Mouse (Mus musculus) hindbrain, embryonic 10.5 days (tissue): ENCODE measurements around the gene Asb2. TPM values are rescaled to one million over a fixed set of nuclear protein-coding genes. Genes with fewer than 3 reads are reported as not detected.

Experiments
- DNase-seq: peaks from one replicate; pipeline ENCODE4 v3.0.0-alpha.2; 2017; ENCODE audit warnings: low spot score
- H3K27ac ChIP-seq: fragments of 300-500 bp; sonication (generic); 2 replicates; pipeline ENCODE4 v1.5.1; 2016; ENCODE audit warnings: mild to moderate bottlenecking, moderate library complexity
- H3K27me3 ChIP-seq: fragments of 300-500 bp; sonication (generic); 2 replicates; pipeline ENCODE4 v1.6.1; 2016; ENCODE audit warnings: mild to moderate bottlenecking; ENCODE audit not compliant: poor library complexity, insufficient read depth, severe bottlenecking
- H3K36me3 ChIP-seq: fragments of 300-500 bp; sonication (generic); 2 replicates; pipeline ENCODE4 v1.6.1; 2016; ENCODE audit warnings: mild to moderate bottlenecking, moderate library complexity
- H3K4me1 ChIP-seq: fragments of 300-500 bp; sonication (generic); replicated peaks from 2 replicates; pipeline ENCODE4 v1.6.1; 2016; ENCODE audit warnings: mild to moderate bottlenecking
- H3K4me3 ChIP-seq: fragments of 300-500 bp; sonication (generic); 2 replicates; pipeline ENCODE4 v1.5.1; 2016; ENCODE audit warnings: mild to moderate bottlenecking, moderate library complexity
- H3K9me3 ChIP-seq: fragments of 300-500 bp; sonication (generic); 2 replicates; pipeline ENCODE4 v1.6.1; 2016; ENCODE audit warnings: mild to moderate bottlenecking, moderate library complexity
- whole genome bisulfite sequencing: fragments of 180-500 bp; shearing (Covaris S2); methylation state at CpG from one replicate; pipeline ENCODE4 v1.1.7; 2016; 5-methylcytosine and 5-hydroxymethylcytosine counted together
- polyA plus RNA-seq: library from polyadenylated mRNA; unstranded; fragments of >200 nt; fragmentation: Nextera tagmentation; extraction: Ambion mirVana; gene quantifications from 2 replicates; pipeline ENCODE4 v1.2.1, GENCODE M21; 2016

The Asb2 gene
- 0.64 and 1.2 TPM in 2 replicates for polyA plus RNA-seq

GRCm38 (mm10) chr12:103355746-103356414 is at the start of gene Asb2:
Gene Asb2 (minus strand): TSS chr12:103356001.
- 78% methylated on average over 14 of the region's 14 CpGs for WGBS
- no peak for DNase-seq

DNA sequence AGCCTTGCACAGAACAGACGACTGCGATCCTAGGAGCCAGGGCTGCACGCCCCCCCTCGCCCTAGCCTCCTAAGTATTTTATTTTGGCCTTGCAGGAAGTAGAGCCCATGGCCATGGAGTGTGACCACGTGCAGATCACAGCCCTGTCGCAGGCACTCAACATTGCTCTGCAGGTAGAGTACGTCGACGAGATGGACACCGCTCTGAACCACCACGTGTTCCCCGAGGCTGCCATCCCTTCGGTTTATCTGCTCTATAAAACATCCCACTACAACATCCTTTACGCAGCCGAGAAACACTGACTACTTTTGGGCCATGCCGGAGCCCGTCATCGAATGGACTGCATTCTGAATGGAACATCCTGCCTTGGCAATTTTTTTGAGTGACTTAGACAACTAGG is 48.3 kb upstream of the Asb2 start:
- no peak for DNase-seq
- no peaks in the 10 kb centered on the region for H3K27me3 ChIP-seq
- no peaks in the 10 kb centered on the region for H3K9me3 ChIP-seq
- H3K4me1 ChIP-seq, result no peaks in the 10 kb centered on the region
- peaks cover 72% of the 10 kb centered on the region for H3K36me3 ChIP-seq
- no peak overlapping the region for H3K4me3 ChIP-seq
- H3K27ac ChIP-seq, result no peak overlapping the region
- WGBS, result 88% methylated on average over 18 of the region's 18 CpGs

More at GRCm38 (mm10) chr12:103355746-103356414, at the start of gene Asb2:
- Histone ChIP-seq H3K27ac (no peak within 1 kb of the TSS), H3K9me3 (0 out of 2 replicates have a peak, but pooled peaks cover 3% of the 10 kb centered on the region), H3K4me3 (no peak within 1 kb of the TSS), H3K36me3 (no peaks in the 10 kb centered on the region), H3K4me1 (peaks cover 21% of the 10 kb centered on the region), H3K27me3 (no peaks in the 10 kb centered on the region)

GRCm38 (mm10) chr12:103396751-103397150 is 41.0 kb upstream of the Asb2 start:
- WGBS, result 85% methylated on average over 7 of the region's 7 CpGs
- peaks cover 17% of the 10 kb centered on the region for H3K4me1 ChIP-seq
- H3K9me3 ChIP-seq, result no peaks in the 10 kb centered on the region
- no peak overlapping the region for H3K4me3 ChIP-seq
- 0 out of 2 replicates have a peak, but pooled peaks cover 4% of the 10 kb centered on the region for H3K36me3 ChIP-seq
- DNase-seq, result no peak
- H3K27ac ChIP-seq, result no peak overlapping the region
- no peaks in the 10 kb centered on the region for H3K27me3 ChIP-seq

DNA sequence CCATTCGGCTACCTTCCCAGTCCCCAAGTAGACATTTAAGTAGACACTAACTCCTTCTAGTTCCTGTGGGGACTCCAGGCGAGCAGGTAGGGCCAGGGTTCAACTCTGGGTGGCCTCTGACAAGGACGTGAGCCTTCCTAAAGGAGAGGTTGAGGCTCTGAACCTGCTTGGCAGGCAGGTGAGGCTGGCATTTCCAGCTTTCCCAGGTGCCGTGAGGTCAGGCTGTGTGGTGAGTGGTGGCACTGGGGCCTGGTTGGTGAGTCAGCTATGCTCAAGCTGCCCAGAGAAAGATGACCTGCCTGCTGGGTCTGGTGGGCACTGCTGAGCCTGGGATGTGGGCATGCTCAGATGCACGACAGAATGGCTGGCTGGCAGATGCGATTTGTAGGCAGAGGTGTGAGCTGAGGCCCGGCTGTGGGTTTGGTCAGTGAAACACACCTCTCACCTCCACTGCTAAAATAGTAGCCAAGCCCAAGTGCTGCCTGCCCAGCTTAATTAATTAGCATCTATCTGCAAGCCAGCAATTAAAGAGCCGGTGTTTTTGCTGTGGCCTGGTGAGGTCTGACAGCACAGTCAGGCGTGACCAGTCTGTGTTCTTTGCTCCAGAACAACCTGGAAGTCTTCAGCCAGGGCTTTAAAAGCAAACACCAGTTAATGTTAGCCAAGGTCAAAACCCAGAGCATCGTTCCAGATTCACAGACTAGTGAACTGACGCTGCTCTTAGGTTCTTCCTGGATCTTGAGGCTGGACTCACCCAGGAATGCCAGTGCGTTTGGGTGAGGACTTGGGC is 39.9 kb upstream of the Asb2 start:
- H3K4me3 ChIP-seq, result no peak overlapping the region
- no peaks in the 10 kb centered on the region for H3K9me3 ChIP-seq
- no peak overlapping the region for H3K27ac ChIP-seq
- DNase-seq, result no peak
- WGBS, result 83% methylated on average over 12 of the region's 12 CpGs
- H3K36me3 ChIP-seq, result no peaks in the 10 kb centered on the region
- H3K4me1 ChIP-seq, result peaks cover 23% of the 10 kb centered on the region
- H3K27me3 ChIP-seq, result no peaks in the 10 kb centered on the region

- WGBS, result 58% methylated on average over 6 of the region's 6 CpGs
- H3K4me3 ChIP-seq, result no peak overlapping the region
- H3K27ac ChIP-seq, result no peak overlapping the region
- H3K27me3 ChIP-seq, result no peaks in the 10 kb centered on the region
- H3K9me3 ChIP-seq, result no peaks in the 10 kb centered on the region
- H3K36me3 ChIP-seq, result no peaks in the 10 kb centered on the region
- no peak for DNase-seq
- H3K4me1 ChIP-seq, result peaks cover 36% of the 10 kb centered on the region
Observed at GRCm38 (mm10) chr12:103393528-103393927, 37.7 kb upstream of the Asb2 start.

- DNase-seq, result no peak
- Histone ChIP-seq H3K36me3 (no peaks in the 10 kb centered on the region), H3K27ac (no peak overlapping the region), H3K27me3 (no peaks in the 10 kb centered on the region), H3K4me3 (no peak overlapping the region), H3K9me3 (no peaks in the 10 kb centered on the region), H3K4me1 (peaks cover 34% of the 10 kb centered on the region)
- WGBS, result 86% methylated on average over 7 of the region's 7 CpGs
Observed at GRCm38 (mm10) chr12:103391098-103391497, 35.3 kb upstream of the Asb2 start.

DNA sequence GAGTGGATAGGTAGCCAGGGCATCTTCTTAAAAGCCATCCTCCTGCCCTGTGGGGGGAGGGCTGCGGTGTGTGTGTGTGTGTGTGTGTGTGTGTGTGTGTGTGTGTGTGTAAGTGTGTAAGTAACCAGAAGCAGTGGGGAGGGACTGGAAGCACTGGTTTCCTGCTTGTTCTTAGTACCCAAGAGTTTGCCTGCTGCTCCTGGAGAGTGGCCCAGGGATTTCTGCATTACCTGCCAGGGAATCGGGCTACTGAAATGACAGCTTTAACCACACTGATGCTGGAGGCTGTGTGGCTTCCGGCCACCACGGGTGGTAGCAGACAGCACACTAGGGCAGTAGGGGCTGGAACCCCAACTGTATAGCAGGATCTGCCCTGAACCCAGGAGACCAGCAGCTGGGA is 34.2 kb upstream of the Asb2 start:
- H3K27me3 ChIP-seq, result no peaks in the 10 kb centered on the region
- no peak for DNase-seq
- 78% methylated on average over 4 of the region's 4 CpGs for WGBS
- peaks cover 34% of the 10 kb centered on the region for H3K4me1 ChIP-seq
- no peaks in the 10 kb centered on the region for H3K36me3 ChIP-seq
- no peak overlapping the region for H3K27ac ChIP-seq
- H3K9me3 ChIP-seq, result no peaks in the 10 kb centered on the region
- H3K4me3 ChIP-seq, result no peak overlapping the region

DNA sequence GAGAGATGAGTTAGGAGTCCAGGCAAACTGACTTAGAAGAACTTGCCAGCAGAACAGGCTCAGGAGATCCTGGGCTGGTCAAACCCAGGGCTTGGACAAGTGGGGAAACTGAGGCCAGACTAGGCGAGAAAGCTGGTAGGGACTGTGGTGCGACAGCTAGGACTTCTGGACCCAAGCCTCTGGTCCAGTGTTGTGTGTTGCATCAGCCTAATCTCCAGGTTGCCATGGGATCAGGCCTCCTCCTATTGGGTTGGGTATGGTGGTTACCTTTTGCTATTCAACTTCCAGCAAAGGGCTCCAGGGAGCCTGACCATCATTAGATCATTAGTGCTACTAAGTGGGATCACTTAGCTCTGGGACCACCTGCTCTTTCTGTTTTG is 33.5 kb upstream of the Asb2 start:
- Histone ChIP-seq H3K36me3 (no peaks in the 10 kb centered on the region), H3K4me3 (peak overlapping the region; percentile 87), H3K27ac (peak overlapping the region; percentile 96), H3K4me1 (peaks cover 34% of the 10 kb centered on the region), H3K9me3 (no peaks in the 10 kb centered on the region), H3K27me3 (no peaks in the 10 kb centered on the region)
- DNase-seq, result no peak
- WGBS, result 63% methylated on average over 2 of the region's 2 CpGs

- Histone ChIP-seq H3K27ac (peak within 1 kb of the TSS; percentile 96), H3K4me3 (peak within 1 kb of the TSS; percentile 87), H3K4me1 (peaks cover 30% of the 10 kb centered on the region), H3K9me3 (no peaks in the 10 kb centered on the region), H3K27me3 (no peaks in the 10 kb centered on the region), H3K36me3 (no peaks in the 10 kb centered on the region)
- WGBS, result 1% methylated on average over 58 of the region's 58 CpGs
- DNase-seq, result peak; percentile 97
Observed at GRCm38 (mm10) chr12:103388505-103389347, 32.9 kb upstream of the Asb2 start, which contains the start of gene Otub2. Gene Otub2 (plus strand): TSS chr12:103388682.

DNA sequence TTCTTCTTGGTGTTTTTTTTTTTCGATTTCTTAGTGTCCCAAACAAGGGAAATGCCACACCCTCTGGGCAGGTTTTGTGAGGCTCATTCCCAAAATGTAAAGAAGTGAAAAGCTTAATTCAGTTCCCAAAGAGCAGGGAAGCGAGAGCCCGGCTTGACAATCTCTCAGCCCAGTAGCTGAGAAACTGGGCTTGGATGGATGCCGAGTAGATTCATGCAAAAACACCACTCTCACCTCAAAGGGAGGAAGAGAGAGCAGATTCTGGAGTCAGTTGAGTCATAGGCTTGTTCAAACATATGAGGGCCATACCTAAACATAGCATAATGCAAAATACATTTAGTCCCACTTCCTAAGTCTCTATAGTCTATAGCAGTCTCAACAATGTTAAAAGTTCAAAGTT is 24.4 kb upstream of the Asb2 start:
- H3K9me3 ChIP-seq, result no peaks in the 10 kb centered on the region
- WGBS, result 75% methylated on average over 4 of the region's 4 CpGs
- 0 out of 2 replicates have a peak, but pooled peaks cover 3% of the 10 kb centered on the region for H3K4me1 ChIP-seq
- DNase-seq, result no peak
- no peaks in the 10 kb centered on the region for H3K36me3 ChIP-seq
- H3K27me3 ChIP-seq, result no peaks in the 10 kb centered on the region
- H3K27ac ChIP-seq, result no peak overlapping the region
- H3K4me3 ChIP-seq, result no peak overlapping the region

GRCm38 (mm10) chr12:103376774-103377173 is 21.0 kb upstream of the Asb2 start:
- WGBS, result 76% methylated on average over 4 of the region's 4 CpGs
- H3K4me3 ChIP-seq, result no peak overlapping the region
- no peak overlapping the region for H3K27ac ChIP-seq
- no peak for DNase-seq
- no peaks in the 10 kb centered on the region for H3K27me3 ChIP-seq
- H3K4me1 ChIP-seq, result 0 out of 2 replicates have a peak, but pooled peaks cover 3% of the 10 kb centered on the region
- no peaks in the 10 kb centered on the region for H3K36me3 ChIP-seq
- H3K9me3 ChIP-seq, result no peaks in the 10 kb centered on the region

GRCm38 (mm10) chr12:103376124-103376523 is 20.3 kb upstream of the Asb2 start:
- DNase-seq, result no peak
- WGBS, result 65% methylated on average over 5 of the region's 5 CpGs
- H3K36me3 ChIP-seq, result no peaks in the 10 kb centered on the region
- no peak overlapping the region for H3K27ac ChIP-seq
- H3K4me3 ChIP-seq, result no peak overlapping the region
- no peaks in the 10 kb centered on the region for H3K27me3 ChIP-seq
- 0 out of 2 replicates have a peak, but pooled peaks cover 3% of the 10 kb centered on the region for H3K4me1 ChIP-seq
- H3K9me3 ChIP-seq, result no peaks in the 10 kb centered on the region
